Mouse (Mus musculus) c-Kit-positive CD71-positive TER-119-positive erythroid progenitor cells, embryonic 14.5 days (primary cell): ENCODE data around the gene Slain2.
"Not testable (repeated sequence)": the region's sequence is repeated elsewhere in the genome, so short reads cannot be mapped to it uniquely, and the experiment has no call there.

Experiments
- DNase-seq: peaks from one replicate; pipeline ENCODE4 v3.0.0-alpha.2; 2013; ENCODE audit warnings: low spot score

Gene Slain2

DNA sequence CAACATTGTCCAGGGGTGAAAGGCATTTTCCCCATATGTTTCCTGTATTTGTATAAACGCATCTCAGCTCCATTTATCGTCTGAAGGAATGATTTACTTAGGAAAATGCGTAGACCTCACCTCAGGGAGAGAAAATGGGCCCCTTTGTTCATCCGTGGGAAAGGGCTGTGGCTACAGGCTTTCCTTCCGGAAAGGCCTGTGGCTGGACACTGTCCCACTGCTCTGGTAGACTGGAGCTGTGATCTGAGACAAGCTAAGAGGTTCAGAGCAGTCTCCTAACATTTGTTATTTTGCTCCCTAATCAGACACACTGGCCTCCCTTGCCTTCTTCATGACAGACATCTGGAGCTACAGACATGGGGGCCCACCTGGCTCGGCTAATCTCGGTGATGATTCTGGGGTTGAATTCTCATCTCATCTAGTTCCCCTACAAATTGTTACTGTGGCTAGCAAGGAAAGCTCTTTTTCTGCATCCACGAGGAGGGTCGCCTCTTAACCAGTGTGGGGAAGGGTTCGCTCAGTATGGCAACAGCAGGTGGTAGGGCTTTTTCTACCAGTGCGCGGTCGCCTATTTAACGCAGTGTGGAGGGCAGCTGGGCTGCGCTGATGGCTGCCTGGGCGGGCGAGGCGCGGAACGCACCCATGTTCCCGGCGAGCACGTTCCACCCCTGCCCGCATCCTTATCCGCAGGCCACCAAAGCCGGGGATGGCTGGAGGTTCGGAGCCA lies 98.9 kb downstream of the Slain2 start:
- not testable (repeated sequence) for DNase-seq

DNA sequence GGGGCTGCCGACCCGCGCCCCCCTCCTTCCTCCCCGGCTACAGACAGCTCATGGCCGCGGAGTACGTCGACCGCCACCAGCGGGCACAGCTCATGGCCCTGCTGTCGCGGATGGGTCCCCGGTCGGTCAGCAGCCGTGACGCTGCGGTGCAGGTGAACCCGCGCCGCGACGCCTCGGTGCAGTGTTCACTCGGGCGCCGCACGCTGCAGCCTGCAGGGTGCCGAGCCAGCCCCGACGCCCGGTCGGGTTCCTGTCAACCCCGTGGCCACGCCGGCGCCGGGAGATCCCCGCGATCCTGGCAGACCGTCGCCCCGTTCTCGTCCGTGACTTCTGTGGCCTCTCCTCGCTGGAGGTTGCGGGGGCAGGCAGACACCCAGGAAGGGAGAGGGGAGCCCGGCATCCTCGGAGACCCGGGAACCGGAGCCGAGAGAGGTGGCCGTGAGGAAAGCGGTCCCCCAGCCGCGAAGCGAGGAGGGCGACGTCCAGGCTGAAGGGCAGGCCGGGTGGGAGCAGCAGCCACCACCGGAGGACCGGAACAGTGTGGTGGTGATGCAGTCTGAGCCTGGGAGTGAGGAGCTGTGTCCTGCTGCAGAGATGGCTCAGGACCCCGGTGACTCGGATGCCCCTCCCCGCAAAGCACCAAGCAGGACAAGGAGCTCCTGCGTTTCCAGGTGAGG lies 99.6 kb downstream of the Slain2 start:
- not testable (repeated sequence) for DNase-seq

DNA sequence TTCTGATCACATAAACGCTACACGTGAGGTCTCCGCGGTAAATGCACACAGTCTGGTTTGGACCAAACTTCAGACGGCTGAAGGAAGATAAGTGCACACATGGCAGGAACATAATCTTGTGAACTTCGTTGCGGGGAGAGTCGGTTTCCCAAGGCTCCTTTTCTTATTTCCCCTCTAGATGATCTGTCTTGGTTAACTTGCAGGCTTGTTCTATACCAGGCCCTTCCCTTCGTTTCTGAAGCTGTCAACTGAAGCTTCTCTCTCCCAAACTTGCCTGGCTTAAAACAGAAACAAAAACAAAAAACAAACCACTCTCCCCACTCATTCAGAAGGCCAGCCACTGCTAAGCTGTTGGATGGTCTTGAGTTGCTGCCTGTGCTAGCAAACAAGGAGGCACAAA lies 100.6 kb downstream of the Slain2 start:
- no peak for DNase-seq

DNA sequence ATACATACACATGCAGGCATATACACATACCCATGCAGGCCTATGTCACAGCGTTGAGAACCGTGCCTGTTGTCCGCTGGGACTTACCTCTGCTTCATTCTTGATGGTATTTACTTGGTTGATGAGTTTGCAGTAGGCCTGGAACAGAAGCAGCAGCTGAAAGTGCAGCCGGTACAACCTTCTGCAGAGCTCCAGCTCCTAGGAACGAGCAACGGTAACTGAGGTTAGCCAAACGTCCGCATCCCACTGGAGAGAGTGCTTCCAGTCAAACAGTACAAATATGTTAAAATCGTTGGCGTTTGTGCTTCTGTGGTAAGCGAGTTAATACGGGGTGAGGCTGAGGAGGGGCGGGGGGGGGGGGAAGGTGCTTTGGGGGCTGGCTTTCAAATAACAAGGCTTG lies 109.7 kb downstream of the Slain2 start:
- DNase-seq, result no peak
